Mouse (Mus musculus): ENCODE data around the gene Pih1d2. TPM values are rescaled to one million over a fixed set of nuclear protein-coding genes. Genes with fewer than 3 reads are reported as not detected.
A peak's percentile ranks its signal among the peaks of the same experiment; 100 is the strongest.
"Not testable (repeated sequence)": the region's sequence is repeated elsewhere in the genome, so short reads cannot be mapped to it uniquely, and the experiment has no call there.

Gene Pih1d2
- total RNA-seq, 1 experiment from 2014 or later = 2.3 TPM

DNA sequence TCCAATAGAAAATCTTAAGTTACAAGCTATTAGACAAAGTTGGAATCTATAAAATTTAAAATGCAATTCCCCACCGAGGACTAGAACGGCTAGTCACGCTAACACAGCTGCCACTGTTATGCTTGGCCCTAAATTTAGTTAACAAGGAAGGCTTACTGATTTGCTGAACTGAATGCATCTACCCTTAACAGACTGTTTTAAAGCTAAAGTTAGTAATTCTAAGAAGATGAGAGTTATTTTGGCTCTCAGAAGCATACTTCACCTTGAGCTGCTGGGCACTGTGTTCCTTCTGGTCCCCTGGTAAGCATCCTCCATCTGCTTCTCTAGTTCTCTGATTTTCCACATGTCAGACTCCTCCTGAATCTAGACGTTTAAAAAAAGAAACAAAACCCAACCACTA, 5.0 kb upstream of the Pih1d2 start:
- no peak for ATAC-seq (ENCODE audit: extremely low read depth, insufficient number of reproducible peaks, low FRiP score, poor library complexity, severe bottlenecking)

DNA sequence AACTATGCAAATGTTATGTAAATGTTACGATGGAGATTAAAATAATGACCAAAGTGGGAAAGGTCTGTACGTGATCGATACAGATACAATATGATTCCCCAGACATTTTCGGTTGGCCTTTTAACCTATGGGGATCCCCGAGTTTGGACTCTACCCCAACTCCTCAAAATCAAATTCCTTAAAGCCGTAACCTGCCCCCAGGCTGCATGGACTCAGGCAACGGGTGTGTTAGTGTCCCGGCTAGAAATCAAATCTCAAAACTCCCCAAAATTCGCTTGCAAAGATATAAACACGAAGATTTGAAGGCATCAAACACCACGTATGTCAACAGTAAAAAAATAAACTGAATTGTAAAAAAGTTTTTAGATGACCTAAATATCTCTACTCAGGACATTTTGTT, 960 bp upstream of the Pih1d2 start:
- ATAC-seq (ENCODE audit: extremely low read depth, insufficient number of reproducible peaks, low FRiP score, poor library complexity, severe bottlenecking) = no peak

DNA sequence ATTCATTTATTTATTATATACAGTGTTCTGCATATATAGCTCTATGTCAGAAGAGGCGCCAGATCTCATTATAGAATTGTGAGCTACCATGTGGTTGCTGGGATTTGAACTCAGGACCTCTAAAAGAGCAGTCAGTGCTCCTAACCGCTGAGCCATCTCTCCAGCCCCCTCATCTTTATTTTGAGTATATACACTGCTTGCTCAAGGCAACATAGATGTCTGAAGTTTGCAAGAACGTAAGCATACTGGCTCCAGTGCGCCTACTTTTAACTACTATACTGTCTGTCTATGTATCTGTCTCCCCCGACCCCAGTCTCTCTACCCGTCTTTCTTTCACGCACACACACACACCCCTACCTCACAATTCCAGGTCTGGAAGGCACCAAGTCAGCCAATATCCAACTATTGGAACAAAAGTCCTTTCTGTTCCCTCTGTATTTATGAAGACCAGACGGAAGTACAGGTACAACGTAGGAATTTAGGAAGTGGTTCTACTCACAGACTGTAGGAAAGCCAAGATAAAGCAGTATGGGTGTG, 741 bp downstream of the Pih1d2 start:
- no peak for ATAC-seq (ENCODE audit: extremely low read depth, insufficient number of reproducible peaks, low FRiP score, poor library complexity, severe bottlenecking)

DNA sequence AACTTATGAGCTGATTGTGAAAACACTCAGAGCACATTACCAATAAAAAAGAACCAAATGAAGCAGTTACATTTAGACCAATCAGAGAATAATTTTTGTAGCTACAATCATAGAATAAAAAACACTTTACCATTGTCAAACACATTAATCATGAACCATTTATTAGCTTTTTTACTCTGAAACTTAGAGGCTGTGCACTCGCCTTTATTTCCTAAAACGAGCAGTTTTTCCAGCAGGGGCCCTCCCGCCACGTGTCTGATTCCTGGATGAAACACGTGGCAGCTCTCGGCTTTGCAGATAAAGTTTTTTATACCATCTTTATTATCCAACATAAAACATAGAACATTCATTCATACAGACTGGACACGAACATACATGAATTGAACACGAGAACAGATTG, 13.8 kb downstream of the Pih1d2 start:
- ATAC-seq (ENCODE audit: extremely low read depth, insufficient number of reproducible peaks, low FRiP score, poor library complexity, severe bottlenecking) = not testable (repeated sequence)

DNA sequence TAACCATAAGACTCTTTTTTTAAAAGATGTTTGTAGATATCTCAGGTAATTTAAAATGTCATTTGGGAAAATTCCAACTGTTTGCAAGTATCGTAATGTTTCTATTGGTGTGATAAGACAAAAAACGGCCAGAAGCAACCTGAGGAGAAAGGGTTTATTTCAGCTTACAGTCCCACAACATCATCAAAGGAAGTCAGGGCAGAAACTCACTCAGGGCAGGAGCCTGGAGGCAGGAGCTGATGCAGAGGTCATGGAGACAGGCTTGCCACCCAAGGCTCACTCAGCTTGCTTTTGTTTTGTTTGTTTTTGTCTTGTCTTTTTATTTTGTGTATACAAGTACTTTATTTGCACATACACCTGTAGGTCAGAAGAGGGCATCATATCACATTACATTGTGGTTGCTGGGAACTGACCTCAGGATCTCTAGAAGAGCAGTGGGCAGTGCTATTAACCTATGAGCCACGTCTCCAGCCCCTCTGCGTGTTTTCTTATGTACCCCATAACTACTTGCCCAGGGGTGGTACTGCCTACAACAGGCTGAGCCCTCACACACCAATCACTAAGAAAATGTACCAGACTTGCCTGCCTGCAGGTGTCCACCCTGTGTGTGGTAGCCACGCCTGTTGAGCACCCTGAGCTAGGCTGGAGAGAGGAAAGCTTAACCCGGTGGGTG, 15.0 kb downstream of the Pih1d2 start:
- no peak for ATAC-seq (ENCODE audit: extremely low read depth, insufficient number of reproducible peaks, low FRiP score, poor library complexity, severe bottlenecking)

DNA sequence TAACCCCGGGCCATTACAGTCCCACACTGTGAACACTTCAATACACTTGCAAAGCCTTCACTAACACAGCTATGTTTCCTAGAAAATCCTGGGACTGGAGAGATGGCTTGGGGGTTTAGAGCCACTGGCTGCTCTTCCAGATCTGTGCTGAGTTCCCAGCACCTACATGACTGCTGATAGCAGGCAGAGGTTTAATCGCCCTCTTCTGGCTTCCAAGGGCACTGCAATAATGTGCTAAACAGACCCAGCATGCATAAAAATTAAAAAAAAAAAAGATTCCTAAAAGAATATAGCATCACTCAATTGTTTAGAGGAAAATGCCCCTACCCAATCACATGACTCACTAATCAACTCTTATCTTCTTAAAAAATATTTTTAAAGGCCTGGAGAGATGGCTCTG, 15.9 kb downstream of the Pih1d2 start:
- ATAC-seq (ENCODE audit: extremely low read depth, insufficient number of reproducible peaks, low FRiP score, poor library complexity, severe bottlenecking) = no peak

DNA sequence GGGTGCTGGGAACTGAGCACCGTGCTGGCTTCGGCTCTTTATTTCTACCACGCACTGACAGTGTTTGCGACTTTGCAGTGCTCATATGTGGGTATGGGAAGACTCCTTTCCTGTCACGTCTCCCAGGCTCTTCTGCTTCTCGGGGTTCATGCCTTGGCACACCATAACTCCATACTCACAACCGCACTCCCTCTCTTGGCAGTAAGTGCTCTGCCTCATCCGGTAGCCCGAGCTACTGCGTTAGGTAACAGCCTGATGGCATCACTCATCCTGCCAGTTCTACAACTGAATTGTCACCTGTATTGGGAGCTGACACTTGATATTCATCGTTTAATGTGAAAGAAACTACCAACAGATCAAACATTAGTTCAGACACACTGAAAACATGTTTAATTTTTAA, 17.1 kb downstream of the Pih1d2 start:
- no peak for ATAC-seq (ENCODE audit: extremely low read depth, insufficient number of reproducible peaks, low FRiP score, poor library complexity, severe bottlenecking)

DNA sequence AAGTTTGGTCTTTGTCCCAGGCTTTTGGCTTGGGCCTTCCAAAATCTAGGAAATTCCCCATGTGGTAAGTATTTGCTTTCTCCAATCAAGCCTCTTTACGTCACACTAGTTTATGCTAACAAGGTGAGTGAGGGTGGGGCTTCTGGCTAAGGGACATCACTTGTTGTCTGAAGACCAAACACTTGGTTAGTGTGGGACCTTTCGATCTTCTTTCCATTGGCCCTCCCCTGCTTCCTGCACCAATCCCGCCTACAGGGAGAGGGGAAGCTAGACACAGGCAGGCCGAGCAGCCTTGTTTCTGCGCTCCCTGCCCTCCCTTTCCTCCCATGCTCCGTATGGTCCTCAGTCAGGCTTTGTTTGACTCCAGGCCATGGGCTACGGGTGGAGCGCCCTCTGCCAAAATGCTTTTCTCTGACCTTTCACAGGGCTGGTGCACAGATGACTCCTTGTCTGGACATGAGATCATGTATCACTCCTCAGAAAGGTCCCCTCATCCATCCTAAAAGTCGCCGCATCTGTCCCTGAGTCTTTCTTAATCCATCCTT, 29.8 kb downstream of the Pih1d2 start:
- ATAC-seq (ENCODE audit: extremely low read depth, insufficient number of reproducible peaks, low FRiP score, poor library complexity, severe bottlenecking) = no peak

DNA sequence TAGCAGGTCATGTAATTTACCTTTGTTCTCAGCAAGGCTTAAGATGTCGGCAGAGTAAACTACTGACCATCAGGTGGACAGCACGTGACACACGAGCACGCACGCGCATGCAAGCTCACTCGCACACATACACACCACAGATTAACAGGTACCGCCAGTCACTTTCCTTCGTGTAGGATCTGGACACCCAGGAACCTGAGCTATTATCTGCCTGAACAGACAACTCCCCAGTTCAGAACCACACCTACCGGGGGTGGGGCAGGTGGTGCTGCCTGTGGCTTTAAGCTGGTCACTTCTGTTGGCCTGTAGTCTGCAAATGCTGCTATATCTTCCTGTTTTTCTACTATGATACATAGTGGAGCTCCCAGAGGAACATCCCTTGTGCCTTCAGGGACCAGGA, 33.4 kb downstream of the Pih1d2 start:
- ATAC-seq (ENCODE audit: extremely low read depth, insufficient number of reproducible peaks, low FRiP score, poor library complexity, severe bottlenecking) = no peak

DNA sequence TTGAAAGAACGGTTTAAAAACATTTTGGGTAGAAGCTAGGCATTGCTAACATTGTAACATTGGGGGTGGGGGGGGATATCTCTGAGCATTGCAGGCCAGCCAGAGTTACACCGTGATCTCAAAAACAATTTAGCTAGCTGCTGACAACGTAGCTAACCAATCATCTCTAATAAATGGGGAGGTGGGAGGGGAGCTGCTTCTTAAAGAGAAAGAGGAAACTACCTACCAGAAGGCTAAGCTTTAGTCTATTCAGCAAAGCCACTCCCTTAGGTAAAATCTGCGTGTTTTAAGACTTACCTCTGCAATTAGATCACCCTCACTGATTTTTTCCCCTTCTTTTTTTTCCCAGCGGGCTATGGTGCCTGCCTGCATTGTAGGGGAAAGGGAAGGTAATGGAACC, 41.3 kb downstream of the Pih1d2 start:
- no peak for ATAC-seq (ENCODE audit: extremely low read depth, insufficient number of reproducible peaks, low FRiP score, poor library complexity, severe bottlenecking)

DNA sequence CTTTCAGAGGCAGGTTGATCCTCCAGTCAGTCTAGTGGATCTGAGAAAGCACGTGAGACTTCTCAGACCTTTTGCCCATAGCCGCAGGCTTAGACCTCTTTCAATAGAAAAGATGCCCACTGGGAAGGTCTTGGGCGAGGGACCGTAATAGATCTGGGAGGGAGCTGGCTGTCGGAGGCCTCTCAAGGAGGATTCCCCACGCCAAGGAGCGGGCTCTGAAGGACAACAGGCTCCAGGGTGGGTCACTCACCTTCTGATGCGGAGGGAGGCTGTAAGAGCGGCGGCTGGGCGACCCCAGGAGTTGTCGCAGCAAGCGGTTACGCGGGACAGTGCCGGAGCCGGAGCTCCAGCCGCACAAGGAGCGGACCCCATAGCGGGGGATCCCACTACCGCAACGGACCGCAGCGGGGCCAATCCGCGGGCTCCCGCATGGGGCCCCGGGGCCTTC, 41.8 kb downstream of the Pih1d2 start:
- peak; percentile 11; the same call in 1 of the 2 replicates for ATAC-seq (ENCODE audit: extremely low read depth, insufficient number of reproducible peaks, low FRiP score, poor library complexity, severe bottlenecking)

DNA sequence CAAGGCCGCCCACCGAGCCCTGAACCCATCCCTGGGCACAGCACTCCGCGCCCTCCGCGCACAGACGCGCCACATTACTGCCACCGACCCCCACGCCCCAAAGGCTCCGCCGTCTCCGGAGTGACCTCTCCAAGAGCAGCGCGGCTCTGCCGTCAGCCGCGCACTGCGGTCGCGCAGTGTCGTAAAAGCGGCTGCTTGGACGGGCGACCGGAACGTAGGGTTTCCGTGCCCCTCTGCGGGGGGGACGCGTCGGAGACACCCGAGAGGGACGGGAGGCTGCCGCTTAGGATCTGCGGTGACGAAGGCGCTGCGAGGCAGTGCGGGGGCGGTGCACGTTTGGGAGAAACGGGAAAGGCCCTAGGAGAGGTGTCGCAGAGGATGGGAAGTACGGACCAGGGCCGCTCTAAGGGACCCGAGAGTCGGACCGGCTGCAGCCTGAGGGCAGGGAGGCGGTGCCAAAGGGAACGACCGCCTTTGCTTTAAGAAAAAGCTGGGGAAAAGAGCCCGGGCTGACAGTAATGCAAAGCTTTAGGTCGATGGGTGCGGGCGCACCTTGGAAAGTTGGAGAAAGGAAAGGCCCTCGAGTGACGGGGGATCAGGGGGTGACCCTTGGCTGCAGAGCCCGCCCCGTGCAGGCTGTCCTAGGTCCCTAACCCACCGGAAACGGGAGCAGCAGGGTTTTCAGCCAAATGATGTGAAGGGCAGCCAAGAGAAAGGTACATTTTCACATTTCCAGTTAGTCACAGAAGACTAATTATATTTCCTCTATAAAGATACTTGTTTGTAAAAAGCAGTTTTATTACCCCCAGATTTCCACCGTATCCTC, 42.5 kb downstream of the Pih1d2 start, which contains the start of gene Dlat:
Gene Dlat (minus strand): TSS at position 389 of the 826 bp plus-strand sequence.
- ATAC-seq (ENCODE audit: extremely low read depth, insufficient number of reproducible peaks, low FRiP score, poor library complexity, severe bottlenecking) = peak; percentile 91

DNA sequence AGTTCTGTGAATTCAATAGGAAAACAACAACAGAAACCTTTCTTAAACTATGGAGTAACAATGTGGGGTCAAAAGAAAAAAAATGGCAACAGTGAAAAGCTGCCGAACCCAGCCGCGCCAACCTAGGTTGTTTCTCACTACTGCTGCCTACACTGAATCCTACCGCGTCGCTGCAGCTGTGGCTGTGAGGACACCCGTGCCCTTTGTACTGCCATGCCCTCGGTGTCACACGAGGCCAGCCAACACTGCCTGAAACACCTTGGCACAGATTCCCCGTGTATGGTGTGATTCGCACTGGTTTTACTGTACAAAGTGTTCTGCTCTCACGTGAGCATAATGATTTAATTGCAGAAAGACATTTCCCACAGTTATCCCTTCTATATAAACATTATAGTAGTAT, 43.3 kb downstream of the Pih1d2 start:
- 0 out of 2 replicates have a peak, but pooled peaks have one; percentile 10 for ATAC-seq (ENCODE audit: extremely low read depth, insufficient number of reproducible peaks, low FRiP score, poor library complexity, severe bottlenecking)

DNA sequence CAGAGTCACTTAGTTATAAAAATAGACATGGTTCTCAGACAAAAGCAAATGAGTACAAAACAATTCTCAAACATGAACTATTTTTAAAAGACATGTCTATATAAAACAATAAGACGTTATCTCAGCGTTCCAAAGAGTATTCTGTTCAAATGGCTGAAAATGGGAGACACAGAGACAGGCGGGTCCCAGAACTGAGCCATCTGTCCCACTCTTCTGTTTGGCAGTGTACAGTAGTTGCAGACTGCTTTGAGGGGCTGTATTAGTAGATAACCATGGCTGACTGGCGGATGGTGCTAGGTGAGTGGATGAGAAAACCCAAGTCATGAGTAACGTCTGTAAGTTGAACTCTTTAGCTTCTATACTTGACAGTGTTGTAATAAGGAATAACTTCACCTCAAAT, 47.7 kb downstream of the Pih1d2 start:
- ATAC-seq (ENCODE audit: extremely low read depth, insufficient number of reproducible peaks, low FRiP score, poor library complexity, severe bottlenecking) = no peak

DNA sequence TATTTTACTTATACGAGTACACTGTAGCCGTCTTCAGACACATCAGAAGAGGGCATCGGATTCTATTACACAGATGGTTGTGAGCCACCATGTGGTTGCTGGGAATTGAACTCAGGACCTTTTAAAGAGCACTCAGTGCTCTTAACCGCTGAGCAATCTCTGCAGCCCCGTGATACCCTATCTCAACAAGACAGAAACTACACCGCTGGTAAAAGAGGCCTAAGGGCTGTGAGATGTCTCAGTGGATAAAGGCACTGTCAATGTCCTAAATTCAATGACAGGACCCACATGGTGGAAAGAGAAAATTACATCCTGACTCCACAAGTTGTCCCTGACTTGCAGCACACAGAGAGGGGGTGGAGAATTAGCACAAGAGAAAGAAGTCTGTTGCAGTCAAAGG, 49.3 kb downstream of the Pih1d2 start:
- ATAC-seq (ENCODE audit: extremely low read depth, insufficient number of reproducible peaks, low FRiP score, poor library complexity, severe bottlenecking) = no peak

DNA sequence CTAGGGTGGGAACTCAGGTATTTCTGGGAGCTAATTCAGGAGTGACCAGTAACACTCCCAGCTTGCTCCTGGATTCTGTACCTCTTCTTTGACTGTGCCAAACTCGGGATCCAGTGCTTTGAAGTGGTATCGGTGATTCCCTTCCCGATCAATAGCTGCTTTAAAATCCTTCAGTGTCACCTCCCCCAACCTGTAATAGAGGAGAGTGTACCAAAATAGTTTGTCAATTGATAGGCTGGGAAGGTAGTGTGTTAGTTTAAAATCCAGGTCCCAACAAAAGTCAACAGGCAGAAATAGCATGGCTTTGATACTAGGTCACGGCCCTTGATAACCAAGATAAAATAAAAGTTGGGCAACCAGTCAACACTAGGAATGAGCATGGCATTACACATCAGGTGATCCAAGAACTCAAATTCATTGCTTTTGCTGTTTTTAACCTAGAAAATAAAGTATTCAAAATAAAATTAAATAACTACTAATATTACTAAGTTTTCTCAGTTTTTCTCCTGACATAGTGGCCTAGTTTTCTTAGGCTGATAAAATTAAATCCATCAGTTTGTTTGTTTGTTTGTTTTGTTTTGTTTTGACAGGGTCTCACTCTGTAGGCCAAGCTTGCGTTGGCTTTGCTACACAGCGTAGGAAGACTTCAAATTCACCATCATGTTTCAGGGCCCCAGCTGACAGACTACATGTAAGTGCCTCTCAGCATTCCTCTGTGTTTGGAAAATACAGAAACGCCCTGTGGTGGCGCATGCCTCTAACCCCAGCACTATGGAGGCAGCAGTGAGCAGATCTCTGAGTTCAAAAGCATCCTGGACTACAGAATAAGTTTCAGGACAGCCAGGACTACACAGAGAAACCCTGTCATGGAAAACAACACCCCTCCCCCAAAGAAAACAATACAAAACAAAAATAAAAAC, 50.7 kb downstream of the Pih1d2 start:
- ATAC-seq (ENCODE audit: extremely low read depth, insufficient number of reproducible peaks, low FRiP score, poor library complexity, severe bottlenecking) = no peak

DNA sequence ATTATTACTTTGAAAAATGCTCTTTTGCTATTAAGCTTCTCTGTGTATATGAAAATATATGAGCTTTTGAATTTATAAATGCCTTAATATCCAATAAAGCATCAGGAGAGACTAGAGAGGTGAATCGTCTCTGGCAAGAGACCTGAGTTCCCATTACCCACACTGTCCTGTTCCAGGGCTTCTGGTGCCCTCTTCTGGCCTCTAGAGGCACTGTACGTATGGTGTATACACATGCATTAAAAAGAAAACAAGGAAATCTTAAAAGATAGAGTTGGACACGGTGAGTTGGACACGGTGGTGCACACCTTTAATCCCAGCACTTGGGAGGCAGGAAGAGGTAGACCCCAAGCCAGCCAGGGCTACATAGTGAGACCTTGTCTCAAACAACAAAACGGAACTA, 53.6 kb downstream of the Pih1d2 start:
- ATAC-seq (ENCODE audit: extremely low read depth, insufficient number of reproducible peaks, low FRiP score, poor library complexity, severe bottlenecking) = peak; percentile 89

Measured in neutrophil, adult 5-6 weeks (primary cell).